Mouse (Mus musculus) midbrain, embryonic 10.5 days (tissue): Measurements from ENCODE around the gene Kif20b. TPM values are rescaled to one million over a fixed set of nuclear protein-coding genes. Genes with fewer than 3 reads are reported as not detected.

ENCODE experiments used
- DNase-seq: peaks from one replicate; pipeline ENCODE4 v3.0.0-alpha.2; 2017; ENCODE audit warnings: low spot score
- H3K27ac ChIP-seq: fragments of 300-500 bp; sonication (generic); replicated peaks from 2 replicates; pipeline ENCODE4 v1.5.1; 2016; ENCODE audit warnings: mild to moderate bottlenecking
- H3K27me3 ChIP-seq: fragments of 300-500 bp; sonication (generic); 2 replicates; pipeline ENCODE4 v1.6.1; 2016; ENCODE audit warnings: low read depth, mild to moderate bottlenecking; ENCODE audit not compliant: poor library complexity, severe bottlenecking
- H3K36me3 ChIP-seq: fragments of 300-500 bp; sonication (generic); 2 replicates; pipeline ENCODE4 v1.6.1; 2016; ENCODE audit warnings: mild to moderate bottlenecking, moderate library complexity
- H3K4me1 ChIP-seq: fragments of 300-500 bp; sonication (generic); 2 replicates; pipeline ENCODE4 v1.6.1; 2016
- H3K4me3 ChIP-seq: fragments of 300-500 bp; sonication (generic); 2 replicates; pipeline ENCODE4 v1.5.1; 2016; ENCODE audit warnings: mild to moderate bottlenecking, moderate library complexity
- H3K9me3 ChIP-seq: fragments of 300-500 bp; sonication (generic); replicated peaks from 2 replicates; pipeline ENCODE4 v1.6.1; 2016; ENCODE audit warnings: mild to moderate bottlenecking
- WGBS: fragments of 180-500 bp; shearing (Covaris S2); methylation state at CpG from one replicate; pipeline ENCODE4 v1.1.7; 2016; 5-methylcytosine and 5-hydroxymethylcytosine counted together
- polyA plus RNA-seq: library from polyadenylated mRNA; unstranded; fragments of >200 nt; fragmentation: Nextera tagmentation; extraction: Ambion mirVana; gene quantifications from 2 replicates; pipeline ENCODE4 v1.2.1, GENCODE M21; 2016

The Kif20b gene
- 85.0 and 89.6 TPM in 2 replicates for polyA plus RNA-seq

DNA sequence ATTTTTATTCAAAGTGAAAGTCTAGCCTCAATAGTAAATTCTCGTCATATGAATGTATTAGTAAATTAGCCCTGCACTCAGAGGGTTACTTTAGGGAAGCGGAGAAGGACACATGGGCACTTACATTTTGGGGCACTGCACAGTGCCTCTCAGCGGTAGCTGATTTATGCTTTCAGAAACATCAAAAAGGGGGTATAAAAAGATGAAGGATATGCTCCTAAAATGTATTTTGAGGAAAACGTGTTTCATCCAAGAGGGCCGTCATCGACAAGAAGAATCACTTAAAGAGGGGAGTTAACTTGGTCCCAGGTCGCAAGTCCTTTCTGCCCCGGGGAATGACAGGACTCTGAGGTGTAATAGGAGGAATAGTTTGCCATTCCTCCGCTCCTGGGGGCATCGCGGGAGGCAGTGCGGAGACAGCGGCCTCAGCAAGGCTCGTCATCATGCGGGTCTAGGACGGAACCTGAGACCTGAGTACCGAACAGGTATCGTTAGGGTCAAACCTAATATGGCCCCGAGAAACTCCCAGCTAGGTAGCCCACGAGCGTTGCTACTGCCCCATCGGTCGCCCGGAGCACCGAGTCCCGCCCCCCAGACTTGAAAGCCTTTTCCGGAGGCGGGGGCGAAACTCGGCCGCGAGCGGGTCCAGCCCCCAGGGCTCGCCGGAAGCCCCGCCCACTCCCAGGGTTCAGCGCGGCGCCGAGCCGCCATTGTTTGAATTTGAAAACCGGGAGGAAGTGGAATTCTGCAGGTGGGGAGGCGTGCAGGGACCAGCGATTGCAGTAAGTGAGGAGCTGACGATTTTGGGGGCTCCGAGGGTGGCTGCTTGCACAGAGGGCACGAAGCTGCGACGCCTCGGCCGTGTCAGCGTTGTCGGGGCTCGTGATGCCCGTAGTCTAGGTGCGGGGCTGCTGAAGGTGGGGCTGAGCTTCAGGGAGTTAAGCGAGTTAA is at the start of gene Kif20b:
TSS of gene Kif20b (plus strand) at position 710 of the 951 bp plus-strand sequence.
- peak within 1 kb of the TSS; percentile 86 for H3K4me3 ChIP-seq
- H3K9me3 ChIP-seq, result no peaks in the 10 kb centered on the region
- no peaks in the 10 kb centered on the region for H3K27me3 ChIP-seq
- H3K27ac ChIP-seq, result peak within 1 kb of the TSS; percentile 92
- DNase-seq, result peak; percentile 94
- H3K4me1 ChIP-seq, result peaks cover 7% of the 10 kb centered on the region
- peaks cover 27% of the 10 kb centered on the region for H3K36me3 ChIP-seq
- WGBS, result under 1% methylated on average over 57 of the region's 57 CpGs

DNA sequence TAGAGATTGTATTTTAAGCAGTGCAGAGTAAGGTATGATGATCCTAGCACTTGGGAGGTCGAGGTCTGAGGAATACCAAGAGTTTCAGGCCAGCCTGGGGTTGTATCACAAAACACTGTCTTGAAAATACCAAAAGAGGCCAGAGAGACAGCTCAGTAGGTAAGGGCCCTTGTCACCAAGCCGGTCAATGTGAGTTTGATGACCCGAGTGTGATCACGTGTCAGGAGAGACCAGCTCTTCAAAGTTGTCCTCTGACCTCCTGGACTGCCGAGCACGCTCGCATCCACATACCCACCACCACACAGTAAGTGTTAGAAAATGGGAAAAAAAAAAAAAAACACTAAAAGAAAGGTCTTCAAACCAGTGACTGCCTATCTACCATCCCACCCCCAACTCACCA is 45.5 kb upstream of the Kif20b start:
- no peak overlapping the region for H3K27ac ChIP-seq
- H3K4me1 ChIP-seq, result peaks cover 23% of the 10 kb centered on the region
- no peaks in the 10 kb centered on the region for H3K36me3 ChIP-seq
- WGBS, result 85% methylated on average over 7 of the region's 7 CpGs
- H3K9me3 ChIP-seq, result no peaks in the 10 kb centered on the region
- no peaks in the 10 kb centered on the region for H3K27me3 ChIP-seq
- DNase-seq, result no peak
- no peak overlapping the region for H3K4me3 ChIP-seq

DNA sequence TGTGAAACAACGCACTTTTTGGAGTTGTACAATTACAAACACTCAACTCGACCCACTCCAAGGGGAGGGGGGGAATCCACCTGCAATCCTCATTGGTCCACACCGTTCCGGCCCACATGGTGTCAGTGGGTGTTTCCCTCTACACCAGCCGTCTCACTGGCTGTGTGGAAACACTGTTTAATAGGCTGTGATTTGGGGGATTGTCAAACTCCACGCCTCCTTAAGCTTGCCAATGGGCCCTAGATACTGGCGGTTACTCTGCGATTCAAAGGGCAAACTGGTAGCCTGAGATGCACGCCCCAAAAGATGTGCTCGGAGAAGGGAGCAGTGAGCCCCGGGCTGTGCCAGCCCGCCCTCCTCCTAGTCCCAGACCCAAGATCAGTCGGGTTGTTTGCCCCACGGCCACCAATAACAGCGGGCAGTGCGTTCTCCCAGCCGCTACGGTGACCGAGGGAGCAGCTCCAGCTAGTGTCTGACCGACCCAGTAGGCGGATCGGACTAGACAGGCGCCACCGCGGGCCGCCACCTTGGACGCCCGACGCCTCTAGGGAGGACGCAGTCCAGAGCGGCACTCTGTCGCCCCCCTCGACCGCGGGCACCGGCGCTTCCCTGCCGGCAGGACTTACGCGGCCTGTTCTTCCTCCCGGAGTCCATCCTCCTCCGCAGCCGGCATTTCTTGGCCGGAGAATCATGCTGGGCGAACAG is 44.1 kb upstream of the Kif20b start:
- no peaks in the 10 kb centered on the region for H3K27me3 ChIP-seq
- peak overlapping the region; percentile 94 for H3K4me3 ChIP-seq
- H3K4me1 ChIP-seq, result peaks cover 23% of the 10 kb centered on the region
- no peaks in the 10 kb centered on the region for H3K9me3 ChIP-seq
- WGBS, result under 1% methylated on average over 45 of the region's 45 CpGs
- DNase-seq, result peak; percentile 83
- no peaks in the 10 kb centered on the region for H3K36me3 ChIP-seq
- H3K27ac ChIP-seq, result peak overlapping the region; percentile 98

DNA sequence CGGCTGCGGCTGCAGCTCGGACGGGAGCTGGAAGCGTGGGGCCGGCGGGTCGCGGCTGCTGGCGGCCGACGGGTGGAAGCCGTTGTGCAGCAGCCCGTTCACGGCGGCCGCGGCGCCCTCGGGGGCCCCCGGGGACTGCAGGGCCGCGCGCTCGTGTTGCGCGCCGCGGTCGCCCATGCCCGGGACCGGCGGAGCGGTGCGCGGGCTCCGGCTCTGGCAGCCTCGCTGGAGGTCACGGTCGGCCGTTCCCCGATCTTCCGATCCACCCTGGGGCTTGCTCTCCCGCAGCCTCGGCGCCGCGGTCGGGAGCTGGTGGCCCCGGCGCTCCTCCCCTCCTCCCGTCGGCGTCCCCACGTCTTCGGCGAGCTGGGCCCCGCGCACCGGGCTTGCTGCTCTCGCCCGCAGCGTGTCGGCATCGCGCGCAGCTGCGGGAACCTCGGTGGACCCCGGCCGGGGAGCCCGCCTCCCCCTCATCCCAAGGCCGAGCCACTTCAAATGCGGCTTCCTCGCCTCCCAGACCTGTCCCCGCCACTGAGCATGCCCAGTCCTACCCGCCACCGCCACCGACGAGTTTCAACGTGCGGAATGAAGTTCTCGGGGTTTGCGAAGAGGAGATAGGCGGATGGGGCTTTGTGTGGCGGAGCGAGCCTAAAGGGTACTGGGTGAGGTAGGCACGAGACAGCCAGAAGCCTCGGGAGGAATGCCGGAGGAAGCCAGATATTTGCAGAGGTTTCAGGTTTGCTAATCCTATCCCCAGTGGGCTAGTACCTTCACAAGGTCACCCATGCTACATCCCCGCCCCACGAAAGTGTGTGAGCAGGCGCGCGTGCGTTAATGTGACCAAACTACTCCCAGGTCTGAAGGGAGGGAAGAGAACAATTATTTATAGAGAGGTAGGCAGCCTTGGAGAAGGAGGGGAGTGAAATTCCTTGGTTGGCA is 43.3 kb upstream of the Kif20b start, which contains the start of gene Pank1:
TSS of gene Pank1 (minus strand) at position 853 of the 939 bp plus-strand sequence.
- Histone ChIP-seq H3K36me3 (no peaks in the 10 kb centered on the region), H3K27me3 (no peaks in the 10 kb centered on the region), H3K4me3 (peak within 1 kb of the TSS; percentile 94), H3K9me3 (no peaks in the 10 kb centered on the region), H3K4me1 (peaks cover 23% of the 10 kb centered on the region), H3K27ac (peak within 1 kb of the TSS; percentile 98)
- WGBS, result under 1% methylated on average over 89 of the region's 96 CpGs
- DNase-seq, result peak; percentile 84

DNA sequence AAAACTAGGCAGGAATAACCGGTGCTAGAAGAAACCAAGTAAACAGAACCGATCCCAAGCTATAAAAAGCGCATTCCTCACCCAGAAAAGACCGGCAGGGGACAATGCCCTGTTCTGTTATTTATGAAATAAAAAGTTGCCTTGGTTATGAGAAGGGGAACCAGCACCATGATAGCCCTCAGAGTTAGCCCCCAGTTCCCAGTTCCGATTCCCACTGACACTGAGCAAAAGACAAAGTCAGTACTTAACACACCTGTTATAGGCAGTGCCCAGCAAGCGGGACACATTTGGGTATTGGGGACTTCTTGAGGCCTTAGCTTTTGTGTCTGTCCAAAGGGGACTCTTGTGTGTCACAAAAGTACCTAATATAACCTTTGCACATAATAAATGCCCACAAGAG is 42.5 kb upstream of the Kif20b start:
- peak overlapping the region; percentile 94 for H3K4me3 ChIP-seq
- H3K27me3 ChIP-seq, result no peaks in the 10 kb centered on the region
- DNase-seq, result no peak
- H3K4me1 ChIP-seq, result peaks cover 23% of the 10 kb centered on the region
- no peaks in the 10 kb centered on the region for H3K9me3 ChIP-seq
- H3K27ac ChIP-seq, result peak overlapping the region; percentile 98
- WGBS, result 32% methylated on average over 6 of the region's 6 CpGs
- no peaks in the 10 kb centered on the region for H3K36me3 ChIP-seq

DNA sequence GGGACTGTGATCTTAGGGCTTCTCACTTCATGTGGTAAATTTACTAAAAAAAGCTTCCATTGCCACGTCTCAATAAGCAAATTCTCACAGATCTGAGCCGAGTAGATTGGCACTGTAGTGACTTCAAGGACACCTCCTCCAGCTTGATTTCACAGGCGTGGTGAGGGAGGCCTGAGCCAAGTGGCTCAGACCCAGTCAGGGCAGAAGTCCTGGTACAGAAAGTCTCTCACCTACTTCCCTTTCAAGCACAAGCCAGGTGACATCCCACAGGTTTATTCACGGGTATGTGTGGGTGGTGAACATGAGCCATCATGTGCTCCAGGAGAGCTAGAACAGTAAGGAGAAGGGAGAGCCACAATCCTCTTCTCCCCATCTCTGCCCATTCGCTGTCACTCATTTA is 41.0 kb upstream of the Kif20b start:
- WGBS, result 85% methylated on average over 5 of the region's 5 CpGs
- Histone ChIP-seq H3K36me3 (no peaks in the 10 kb centered on the region), H3K27ac (no peak overlapping the region), H3K4me1 (peaks cover 23% of the 10 kb centered on the region), H3K4me3 (no peak overlapping the region), H3K9me3 (no peaks in the 10 kb centered on the region), H3K27me3 (no peaks in the 10 kb centered on the region)
- no peak for DNase-seq

DNA sequence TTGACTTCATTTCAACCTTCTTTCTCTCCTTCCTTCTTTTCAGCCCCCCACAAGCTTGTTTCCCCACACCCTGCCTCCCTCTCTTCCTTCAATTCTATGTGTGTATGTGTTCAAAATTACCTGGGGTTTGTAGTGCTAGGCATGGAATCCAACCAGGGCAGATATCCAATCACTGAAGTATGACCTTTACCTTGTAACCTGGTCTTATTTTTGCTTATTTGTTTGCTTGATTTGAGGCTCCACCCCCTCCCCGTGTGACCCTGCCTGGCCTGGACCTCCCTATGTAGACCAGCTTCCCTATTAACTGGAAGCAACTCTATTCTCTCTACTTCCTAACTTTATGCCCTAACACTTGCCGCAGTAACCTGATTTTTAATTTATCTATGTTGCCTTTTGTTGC is 39.7 kb upstream of the Kif20b start:
- no peak for DNase-seq
- Histone ChIP-seq H3K36me3 (no peaks in the 10 kb centered on the region), H3K9me3 (no peaks in the 10 kb centered on the region), H3K27ac (no peak overlapping the region), H3K4me3 (no peak overlapping the region), H3K27me3 (no peaks in the 10 kb centered on the region), H3K4me1 (peaks cover 15% of the 10 kb centered on the region)
- 85% methylated on average over 2 of the region's 2 CpGs for WGBS

DNA sequence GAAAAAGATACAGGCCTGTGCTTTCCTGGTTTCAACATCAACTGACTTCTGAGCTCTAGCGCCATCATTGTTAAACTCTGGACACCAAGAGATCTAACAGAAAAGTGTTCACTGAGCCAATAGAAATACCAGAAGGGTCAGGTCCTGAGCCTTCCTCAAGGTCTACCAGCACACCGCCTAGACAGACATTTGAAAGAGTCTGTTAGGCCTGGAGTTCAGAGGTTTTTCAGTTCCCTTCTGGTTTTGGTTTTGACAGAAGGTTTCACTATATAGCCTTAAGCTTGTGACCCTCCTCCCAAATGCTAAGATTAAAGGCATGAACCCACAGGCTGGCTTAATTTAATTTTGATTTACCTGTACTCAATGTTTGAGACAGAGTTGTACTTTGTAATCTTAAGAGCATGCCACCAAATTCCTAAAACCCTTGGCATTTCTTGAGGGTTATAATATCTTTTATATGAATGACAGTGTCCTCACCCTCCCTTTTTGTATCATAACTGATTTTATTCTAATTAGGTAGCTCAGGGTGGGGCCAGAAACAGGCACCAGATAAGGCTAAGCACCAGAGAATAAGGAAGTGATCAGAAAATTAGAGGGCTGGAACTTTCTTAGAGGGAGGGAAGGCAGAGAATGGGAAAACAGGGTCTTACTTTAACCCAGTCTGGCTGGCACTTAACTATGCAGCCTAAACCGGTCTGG is 38.5 kb upstream of the Kif20b start:
- Histone ChIP-seq H3K4me1 (peaks cover 12% of the 10 kb centered on the region), H3K27ac (no peak overlapping the region), H3K4me3 (no peak overlapping the region), H3K9me3 (no peaks in the 10 kb centered on the region), H3K27me3 (no peaks in the 10 kb centered on the region), H3K36me3 (no peaks in the 10 kb centered on the region)
- WGBS, result 82% methylated on average over 3 of the region's 3 CpGs
- no peak for DNase-seq

DNA sequence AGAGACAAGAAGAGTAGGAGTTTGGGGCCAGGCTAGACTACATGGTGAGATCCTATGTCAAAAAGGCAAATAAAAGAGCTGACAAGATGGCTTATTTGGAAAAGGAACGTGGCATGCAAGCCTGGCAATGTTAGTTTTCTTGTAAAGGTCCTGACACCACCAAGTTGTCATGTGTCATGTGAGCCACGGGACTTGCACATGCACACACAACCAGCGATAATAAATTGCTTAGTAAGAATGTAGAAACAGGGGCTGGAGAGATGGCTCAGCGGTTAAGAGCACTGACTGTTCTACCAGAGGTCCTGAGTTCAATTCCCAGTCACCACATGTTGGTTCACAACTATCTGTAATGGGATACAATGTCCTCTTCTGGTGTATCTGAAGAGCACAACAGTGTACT is 35.8 kb upstream of the Kif20b start:
- no peak for DNase-seq
- no peaks in the 10 kb centered on the region for H3K9me3 ChIP-seq
- 84% methylated on average over 4 of the region's 4 CpGs for WGBS

DNA sequence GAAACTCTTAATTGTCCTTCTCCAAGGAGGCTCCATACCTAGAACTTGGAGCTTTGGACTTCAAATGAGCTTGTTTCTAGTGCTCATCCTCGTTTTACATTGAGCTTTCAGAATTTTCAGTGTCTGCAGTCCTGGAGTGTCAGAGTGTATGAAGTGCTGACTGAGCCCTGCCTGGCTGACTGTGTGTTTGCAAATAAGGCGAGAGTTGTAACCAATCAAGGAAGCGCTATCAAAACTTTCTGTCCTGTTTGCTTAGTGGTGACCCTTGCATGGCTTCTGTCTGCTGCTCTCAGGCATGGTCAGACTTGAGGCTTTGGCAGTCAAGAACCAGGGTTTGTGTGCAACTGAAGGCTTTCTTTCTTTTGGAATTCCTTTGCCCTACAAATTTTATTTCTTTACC is 31.2 kb upstream of the Kif20b start:
- no peak for DNase-seq
- H3K27me3 ChIP-seq, result no peaks in the 10 kb centered on the region
- no peaks in the 10 kb centered on the region for H3K9me3 ChIP-seq
- H3K4me1 ChIP-seq, result no peaks in the 10 kb centered on the region
- WGBS, result 69% methylated on average over 3 of the region's 3 CpGs
- no peaks in the 10 kb centered on the region for H3K36me3 ChIP-seq
- no peak overlapping the region for H3K4me3 ChIP-seq
- H3K27ac ChIP-seq, result no peak overlapping the region

More for the DNA sequence above, 35.8 kb upstream of the Kif20b start:
- no peaks in the 10 kb centered on the region for H3K4me1 ChIP-seq
- no peak overlapping the region for H3K27ac ChIP-seq
- no peak overlapping the region for H3K4me3 ChIP-seq
- no peaks in the 10 kb centered on the region for H3K36me3 ChIP-seq
- H3K27me3 ChIP-seq, result no peaks in the 10 kb centered on the region

DNA sequence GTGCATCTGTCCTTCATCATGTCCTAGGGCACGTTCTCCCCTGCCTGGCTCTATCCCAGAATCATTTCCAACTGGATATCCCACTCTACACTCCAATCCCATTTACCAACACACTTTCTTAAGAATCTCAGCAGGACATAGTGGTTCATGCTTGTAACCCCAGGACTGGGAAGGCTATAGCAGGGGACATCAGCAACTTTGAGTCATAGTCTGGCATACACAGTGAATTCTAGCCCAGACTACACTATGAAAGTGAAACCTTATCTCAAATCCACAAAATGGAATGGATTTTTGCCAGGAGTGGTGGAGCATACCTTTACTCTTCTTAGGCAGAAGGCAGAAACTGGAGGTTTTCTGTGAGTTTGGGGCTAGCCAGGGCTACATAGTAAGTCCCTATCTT is 30.6 kb upstream of the Kif20b start:
- Histone ChIP-seq H3K27me3 (no peaks in the 10 kb centered on the region), H3K4me1 (no peaks in the 10 kb centered on the region), H3K27ac (no peak overlapping the region), H3K9me3 (no peaks in the 10 kb centered on the region), H3K4me3 (no peak overlapping the region), H3K36me3 (no peaks in the 10 kb centered on the region)
- DNase-seq, result no peak
- 88% methylated on average over 1 of the region's 1 CpGs for WGBS

DNA sequence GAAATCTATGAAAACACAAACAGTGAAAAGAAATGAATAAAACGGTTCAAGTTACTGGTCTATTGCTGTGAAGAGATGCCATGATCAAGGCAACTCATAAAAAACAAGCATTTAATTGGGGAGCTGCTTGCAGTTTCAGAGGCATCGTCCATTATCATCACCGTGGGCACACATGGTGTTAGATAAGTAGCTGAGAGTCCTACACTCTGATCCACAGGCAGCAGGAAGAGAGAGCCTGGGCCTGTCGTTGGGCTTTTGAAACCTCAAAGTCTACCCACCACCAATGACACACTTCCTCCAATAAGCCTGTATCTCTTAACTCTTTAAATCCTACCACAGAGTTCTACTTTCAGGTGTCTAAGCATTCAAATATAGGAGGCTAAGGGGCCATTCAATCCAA is 27.1 kb upstream of the Kif20b start:
- no peaks in the 10 kb centered on the region for H3K27me3 ChIP-seq
- no peaks in the 10 kb centered on the region for H3K9me3 ChIP-seq
- H3K4me1 ChIP-seq, result no peaks in the 10 kb centered on the region
- no peak overlapping the region for H3K27ac ChIP-seq
- no peak overlapping the region for H3K4me3 ChIP-seq
- DNase-seq, result no peak
- 89% methylated on average over 4 of the region's 4 CpGs for WGBS
- no peaks in the 10 kb centered on the region for H3K36me3 ChIP-seq
